Mouse (Mus musculus): ENCODE measurements around the gene Ankrd22.

GRCm38 (mm10) chr19:34138720-34139430 is 27.0 kb downstream of the Ankrd22 start:
- TF ChIP-seq POLR2A (IDR thresholded peaks at IDR 0.05; ENCODE audit: borderline replicate concordance, extremely low read depth, low read depth, low read length) (no peak), CTCF (IDR thresholded peaks at IDR 0.05; ENCODE audit: insufficient read depth, low read length) (no peak)

Data from lung, adult 2 months (tissue).